Mouse (Mus musculus) gastrocnemius, postnatal 10 days (tissue): ENCODE results near the gene Zswim8. TPM values are rescaled to one million over a fixed set of nuclear protein-coding genes. Genes with fewer than 3 reads are reported as not detected.
A peak's percentile ranks its signal among the peaks of the same experiment; 100 is the strongest.

Experiments
- DNase-seq: peaks from one replicate; pipeline ENCODE4 v3.0.0; 2021; ENCODE audit warnings: mixed read lengths
- total RNA-seq, 2 experiments: library from RNA; stranded (reverse); gene quantifications; 2 replicates each; pipeline ENCODE4 v1.2.3; 2021

Zswim8 gene
- total RNA-seq, 2 experiments from 2014 or later: 46.8 to 62.9 TPM

DNA sequence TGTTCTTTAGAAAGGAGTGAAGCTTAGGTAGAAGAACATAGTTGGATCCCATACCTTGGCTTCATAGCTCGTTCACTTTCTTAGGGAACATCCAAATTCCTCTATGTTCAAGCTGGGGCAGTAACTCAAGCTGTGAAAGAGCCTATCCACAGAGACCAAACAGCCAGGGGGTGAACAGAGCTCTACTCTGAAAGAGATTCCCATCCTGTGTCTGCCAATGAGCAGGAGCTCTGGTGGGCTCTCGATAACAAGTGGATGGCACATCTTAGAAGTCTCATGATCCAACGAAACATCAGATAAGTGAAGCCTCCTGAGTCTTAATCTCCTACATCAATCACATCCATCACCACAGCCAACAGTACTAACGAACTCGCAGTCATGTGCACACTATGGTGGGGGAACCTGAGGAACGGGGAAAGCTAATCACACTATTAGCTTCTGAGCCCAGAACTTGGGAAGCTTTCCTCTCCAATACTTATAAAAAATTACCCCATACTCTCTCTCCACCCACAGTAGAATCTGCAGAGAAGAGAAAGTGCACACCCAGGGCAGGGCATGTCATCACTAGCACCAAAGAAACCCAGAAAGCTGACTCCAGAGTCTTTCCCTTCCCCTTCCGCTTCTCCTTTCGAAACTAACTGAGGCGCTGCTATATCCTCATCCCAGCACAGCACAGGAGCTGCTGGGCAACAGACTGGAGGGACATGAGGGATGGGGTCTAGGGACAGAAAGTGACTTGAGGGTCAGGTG, 23.7 kb downstream of the Zswim8 start:
- no peak for DNase-seq

DNA sequence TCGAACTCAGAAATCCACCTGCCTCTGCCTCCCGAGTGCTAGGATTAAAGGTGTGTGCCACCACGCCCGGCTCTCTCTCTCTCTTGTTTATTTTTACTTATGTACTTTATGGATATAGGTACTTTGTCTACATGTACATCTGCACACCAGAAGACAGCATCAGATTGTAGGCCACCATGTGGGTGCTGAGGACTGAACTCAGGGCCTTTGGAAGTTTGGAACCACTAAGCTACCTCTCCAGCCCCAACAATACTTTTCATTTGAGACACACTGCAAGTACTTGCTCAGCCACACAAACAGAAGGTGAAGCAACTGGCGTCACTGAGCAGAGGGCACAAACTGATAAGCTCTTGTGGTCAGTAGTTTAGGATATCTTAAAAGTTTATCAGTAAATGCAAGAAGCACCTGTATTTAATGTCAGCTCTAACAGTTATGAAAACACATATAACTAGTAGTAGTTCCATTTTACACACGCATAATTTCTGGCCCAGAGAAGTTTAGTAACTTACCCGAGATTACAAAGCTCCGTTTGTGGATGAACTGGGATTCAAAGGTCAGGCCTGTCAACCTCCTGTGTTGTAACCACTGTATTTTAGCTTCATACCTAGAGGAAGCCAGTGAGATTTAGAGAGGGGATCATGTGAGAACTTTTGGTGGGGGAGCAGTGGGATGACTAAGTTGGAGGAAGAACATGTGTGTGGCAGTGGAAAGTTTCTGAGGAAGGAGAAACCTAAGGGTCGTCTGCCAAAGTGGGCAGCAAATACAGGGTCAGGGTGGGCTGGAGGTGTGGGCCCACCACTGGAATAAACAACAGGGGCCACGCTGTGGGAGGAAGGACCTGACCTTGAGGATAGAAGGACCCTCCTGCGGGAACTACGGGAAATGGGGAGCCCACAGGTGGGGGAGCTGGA, 25.9 kb downstream of the Zswim8 start:
- no peak for DNase-seq

GRCm38 (mm10) chr14:20733952-20734774, 26.8 kb downstream of the Zswim8 start, which contains the start of gene Ndst2:
TSS of gene Ndst2 (minus strand) at chr14:20734562.
- peak; percentile 89 for DNase-seq

DNA sequence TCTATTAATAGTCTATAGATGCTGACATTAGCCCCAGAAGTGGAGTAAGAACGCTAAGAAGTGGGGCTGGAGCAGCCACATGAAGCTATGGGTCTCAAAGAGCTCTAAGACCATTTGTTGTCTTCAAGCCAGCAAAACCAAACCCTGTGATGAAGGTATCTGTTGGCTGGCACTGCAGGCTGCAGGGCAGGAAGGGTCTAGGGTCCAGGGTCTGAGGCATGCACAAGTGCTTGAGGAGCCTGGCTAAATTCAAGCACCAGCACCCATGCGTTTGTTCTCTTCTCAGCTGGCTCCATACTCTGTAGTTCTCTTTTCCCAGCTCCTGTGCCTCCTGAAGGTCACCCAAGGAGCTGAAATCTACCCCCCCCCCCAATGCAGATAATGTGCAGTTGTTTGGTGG, 27.7 kb downstream of the Zswim8 start:
- DNase-seq: no peak

GRCm38 (mm10) chr14:20735892-20736390, 28.6 kb downstream of the Zswim8 start:
- no peak for DNase-seq

DNA sequence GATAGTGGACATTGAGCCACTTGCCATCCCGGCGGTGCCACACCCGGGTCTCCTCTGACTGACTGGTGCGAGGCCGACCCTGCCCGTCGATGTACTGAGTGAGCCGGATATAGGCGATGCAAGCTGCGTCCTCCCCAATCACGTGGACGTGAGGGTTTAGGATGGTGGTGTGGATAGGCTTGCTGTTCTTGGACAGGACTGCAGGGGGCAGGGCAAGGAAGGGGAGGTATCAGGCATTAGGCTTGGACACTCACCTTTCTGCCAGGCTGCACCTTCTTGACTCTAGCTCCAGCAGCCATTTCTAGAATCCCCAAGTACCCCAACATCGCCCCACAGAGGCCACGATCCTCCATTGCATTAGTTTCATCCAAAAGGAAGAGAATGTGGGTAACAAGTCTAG, 30.0 kb downstream of the Zswim8 start:
- DNase-seq: no peak

- no peak for DNase-seq
Observed at GRCm38 (mm10) chr14:20738511-20738910, 31.2 kb downstream of the Zswim8 start.

- DNase-seq: no peak
Observed at GRCm38 (mm10) chr14:20741301-20741700, 33.9 kb downstream of the Zswim8 start.

DNA sequence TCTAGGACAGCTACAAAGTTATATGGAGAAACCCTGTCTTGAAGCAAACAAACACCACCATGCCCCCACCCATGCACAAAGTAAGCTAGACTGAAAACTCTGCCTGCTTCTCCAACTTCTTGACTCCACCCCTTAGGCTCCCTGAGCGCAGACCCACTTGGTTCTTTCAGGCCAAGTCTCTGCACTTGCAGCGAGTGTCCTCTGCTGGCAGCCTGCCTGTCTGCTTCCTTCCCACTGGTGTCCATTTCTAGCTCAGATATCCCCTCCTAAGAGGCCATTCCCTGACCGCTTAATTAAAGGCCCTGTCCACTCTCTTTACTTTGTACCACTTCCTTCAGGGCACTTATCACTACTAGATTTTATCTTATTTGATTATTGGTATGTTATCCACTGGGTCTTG, 36.3 kb downstream of the Zswim8 start:
- DNase-seq: peak; percentile 54

- DNase-seq: no peak
Observed at GRCm38 (mm10) chr14:20746935-20747334, 39.6 kb downstream of the Zswim8 start.

- no peak for DNase-seq
Observed at GRCm38 (mm10) chr14:20748388-20748787, 41.0 kb downstream of the Zswim8 start.

DNA sequence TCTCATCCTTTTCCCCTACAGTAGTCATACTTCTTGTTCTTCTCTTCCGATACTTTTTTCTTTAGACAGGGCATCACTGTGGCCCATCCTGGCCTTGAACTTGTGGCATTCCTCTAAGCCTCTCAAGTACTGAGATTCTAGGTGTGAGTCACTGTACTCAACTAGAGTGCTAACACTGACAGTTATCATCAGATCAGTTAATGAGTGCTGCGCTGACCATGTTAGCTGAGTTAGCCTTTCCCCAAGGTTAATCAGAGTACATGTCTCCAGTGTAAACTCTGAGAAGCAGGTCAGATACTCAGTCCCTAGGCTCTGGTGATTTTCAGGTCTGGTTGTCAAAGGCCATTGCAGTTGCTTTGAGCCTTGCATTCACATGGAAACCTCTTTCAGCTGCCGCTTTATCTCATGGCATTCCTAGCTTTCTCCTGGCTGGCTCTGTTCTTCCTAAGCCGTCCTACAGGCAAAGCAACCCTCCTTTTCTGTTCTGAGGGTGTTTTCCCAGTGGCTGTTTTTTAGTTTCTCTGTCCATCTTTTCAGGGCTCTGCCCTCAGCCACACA, 42.2 kb downstream of the Zswim8 start:
- no peak for DNase-seq

DNA sequence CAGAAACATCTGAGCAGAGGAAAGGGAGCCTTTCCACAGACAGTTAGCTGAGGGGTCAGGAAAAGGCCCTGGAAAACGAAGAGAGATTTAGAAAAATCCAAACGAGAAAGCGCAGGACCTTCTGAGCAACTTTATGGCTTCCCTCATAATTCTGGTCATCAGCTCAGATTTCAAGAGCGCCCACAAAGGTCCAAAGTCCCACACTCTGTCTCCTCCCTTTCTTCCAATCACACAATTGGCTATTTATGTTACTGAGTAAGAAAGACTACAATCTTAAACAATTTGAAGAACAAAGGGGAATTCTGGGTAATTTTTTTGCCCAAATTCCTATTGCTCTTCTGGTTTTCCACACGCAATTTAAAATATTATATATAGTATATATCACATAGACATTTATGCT, 43.2 kb downstream of the Zswim8 start:
- no peak for DNase-seq

DNA sequence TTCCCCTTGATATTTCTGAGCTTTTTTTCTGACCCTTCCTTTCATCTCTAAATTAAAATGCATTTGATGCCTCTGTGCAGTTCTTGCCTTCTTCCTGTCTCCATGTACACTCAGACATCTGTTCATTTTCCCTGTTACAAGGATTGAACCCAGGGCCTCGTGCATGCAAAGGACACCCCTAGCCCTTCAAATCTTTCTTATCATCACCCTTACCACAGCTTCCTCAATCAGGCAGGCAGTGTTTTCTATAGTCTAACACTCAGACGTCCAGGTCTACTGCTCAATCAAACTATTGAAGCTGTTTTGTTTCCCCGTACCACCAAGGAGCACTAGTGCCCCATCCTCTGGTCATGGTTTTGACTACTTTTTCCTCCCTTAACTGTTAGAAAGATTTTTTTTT, 46.4 kb downstream of the Zswim8 start:
- DNase-seq: no peak

DNA sequence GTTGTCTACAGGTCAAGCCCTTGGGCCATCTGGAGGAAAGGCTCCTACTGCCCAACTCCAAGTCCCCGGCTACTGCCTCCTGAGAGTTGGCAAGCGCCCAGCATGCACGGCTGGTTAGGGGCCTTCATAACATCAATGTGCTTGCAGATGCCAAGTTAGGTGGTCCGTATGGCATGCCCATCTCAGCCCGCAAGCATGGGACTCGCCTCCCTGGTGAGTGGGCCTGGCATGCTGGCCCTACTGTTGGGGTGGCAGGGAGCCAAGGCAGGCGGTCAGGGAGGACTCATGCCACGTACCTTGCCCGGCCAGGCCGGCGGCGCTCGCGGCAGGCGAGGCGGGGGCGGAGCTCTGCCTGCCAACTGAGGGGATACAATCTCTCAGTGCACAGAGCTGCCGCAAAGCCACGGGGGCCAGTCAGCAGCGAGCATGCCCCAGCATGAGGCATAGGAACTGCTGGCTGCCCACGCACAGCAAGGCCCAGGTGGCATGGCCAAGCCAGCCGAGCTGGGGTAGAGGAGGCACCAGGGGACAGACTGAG, 50.1 kb downstream of the Zswim8 start:
- peak; percentile 36 for DNase-seq

GRCm38 (mm10) chr14:20758768-20759435, 51.5 kb downstream of the Zswim8 start:
- no peak for DNase-seq

DNA sequence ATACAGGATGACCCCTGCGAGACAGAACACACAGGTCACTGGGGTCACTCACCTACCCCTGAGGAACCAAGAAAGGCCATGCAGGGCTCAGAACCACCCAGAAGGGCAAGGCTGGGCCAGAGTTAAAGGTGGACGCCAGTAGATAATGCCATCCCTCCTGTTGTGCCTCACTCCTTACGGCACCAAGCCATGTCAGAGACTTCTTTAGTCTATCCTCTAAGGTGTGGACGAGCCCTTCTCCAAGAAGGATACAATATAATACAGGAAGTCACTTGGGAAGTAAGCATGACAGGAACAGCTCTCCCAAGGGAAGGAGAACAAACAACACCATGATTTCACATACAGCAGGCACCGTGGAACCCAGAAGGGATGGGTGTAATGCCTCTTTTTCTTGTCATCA, 57.6 kb downstream of the Zswim8 start:
- no peak for DNase-seq

DNA sequence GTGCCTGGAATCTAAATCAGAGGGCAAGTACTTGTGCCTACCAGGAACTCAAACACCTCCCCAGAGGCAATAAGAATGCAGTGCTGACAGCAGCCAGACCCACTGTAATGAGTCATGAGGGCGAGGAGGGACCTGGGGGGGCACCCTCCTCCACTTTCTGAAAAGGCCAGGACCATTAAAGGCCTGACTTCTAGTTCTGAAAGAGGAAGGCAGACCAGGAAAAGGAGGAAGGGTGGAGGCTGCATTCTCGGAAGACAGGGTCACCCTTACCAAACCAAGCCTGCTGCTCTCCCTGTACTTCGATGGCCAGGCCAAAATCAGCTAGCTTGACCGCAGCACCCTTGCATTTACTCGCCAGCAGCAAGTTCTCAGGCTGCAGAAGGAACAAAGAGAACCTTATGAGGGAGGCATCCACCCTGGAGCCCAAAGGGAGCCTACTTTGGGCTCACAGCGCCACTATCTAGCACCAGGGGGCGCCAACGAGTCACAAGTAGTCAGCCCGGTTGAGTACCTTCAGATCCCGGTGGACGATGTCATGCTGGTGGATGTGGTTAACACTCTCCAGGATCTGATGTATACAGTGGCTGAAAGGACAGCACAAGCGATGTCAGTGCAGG, 58.4 kb downstream of the Zswim8 start:
- DNase-seq: peak; percentile 95

- DNase-seq: no peak
Observed at GRCm38 (mm10) chr14:20767936-20768335, 60.6 kb downstream of the Zswim8 start.

DNA sequence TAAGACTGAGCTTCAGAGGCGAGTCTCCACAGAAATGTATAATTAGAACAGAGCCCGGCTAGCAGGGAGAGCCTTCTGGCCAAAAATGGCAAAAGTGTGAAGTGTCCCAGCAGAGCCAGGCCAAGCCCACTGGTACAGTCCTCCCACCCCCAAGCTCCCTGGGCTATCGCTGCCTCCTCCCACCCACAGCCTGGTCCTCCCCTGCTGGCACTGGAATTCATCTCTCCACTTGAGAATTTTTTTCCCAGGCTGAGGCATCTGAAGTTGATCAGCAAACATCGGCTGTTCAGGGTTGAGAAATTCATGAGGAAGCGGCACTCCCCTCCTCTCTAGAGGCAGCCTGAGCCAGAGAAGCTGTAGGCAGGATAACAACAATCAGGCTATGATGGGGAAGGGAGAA, 61.2 kb downstream of the Zswim8 start:
- no peak for DNase-seq

- no peak for DNase-seq
Observed at GRCm38 (mm10) chr14:20771941-20772340, 64.6 kb downstream of the Zswim8 start.
